Mouse (Mus musculus) CH12.LX (cell line): ENCODE data around the gene Usp12. TPM values are rescaled to one million over a fixed set of nuclear protein-coding genes. Genes with fewer than 3 reads are reported as not detected.

Source experiments
- DNase-seq: peaks from one replicate; pipeline ENCODE4 v3.0.0-alpha.2; 2013; ENCODE audit errors: extremely low read depth
- H3K27ac ChIP-seq: 2 replicates; pipeline ENCODE4 v1.5.1; 2012; ENCODE audit warnings: low read depth, mild to moderate bottlenecking, control low read depth, moderate library complexity; ENCODE audit not compliant: insufficient read depth
- H3K27me3 ChIP-seq: replicated peaks from 2 replicates; pipeline ENCODE3; 2012; ENCODE audit warnings: inconsistent platforms
- H3K36me3 ChIP-seq, 2 experiments: replicated peaks in 1 of 2; 2 replicates each; pipeline versions ENCODE3 to v1.6.1; 2012; ENCODE audit warnings: inconsistent platforms in 1 of 2, low read length in 1 of 2, mild to moderate bottlenecking in 1 of 2, mixed read lengths in 1 of 2, moderate library complexity in 1 of 2; ENCODE audit not compliant: control insufficient read depth in 1 of 2, insufficient read depth in 1 of 2
- H3K4me1 ChIP-seq, 2 experiments: 2 replicates each; pipeline ENCODE4 v1.6.1; 2012; ENCODE audit warnings: inconsistent platforms in 1 of 2, moderate library complexity in 1 of 2; ENCODE audit not compliant: insufficient read depth in 2 of 2, control insufficient read depth in 1 of 2
- H3K4me2 ChIP-seq: 2 replicates; pipeline ENCODE4 v1.6.1; 2012; ENCODE audit warnings: low read depth, mild to moderate bottlenecking, control low read depth; ENCODE audit not compliant: poor library complexity, insufficient read depth, severe bottlenecking
- H3K4me3 ChIP-seq, 3 experiments: fragments of 150-350 bp in 1 of 3; sonication (generic) in 1 of 3; replicated peaks in 1 of 3; 2 replicates each; pipeline versions ENCODE3 to v1.5.1; 2011 to 2012; ENCODE audit warnings: low read depth in 2 of 3, low read length in 2 of 3, mild to moderate bottlenecking in 2 of 3, moderate library complexity in 2 of 3, control low read depth in 1 of 3, improper control_type of control experiment in 1 of 3, inconsistent platforms in 1 of 3, mixed read lengths in 1 of 3; ENCODE audit not compliant: poor library complexity in 1 of 3
- H3K79me2 ChIP-seq: replicated peaks from 2 replicates; pipeline ENCODE4 v1.6.1; 2012; ENCODE audit warnings: mild to moderate bottlenecking, moderate library complexity; ENCODE audit not compliant: control insufficient read depth, poor library complexity, insufficient read depth, severe bottlenecking; ENCODE audit errors: extremely low read depth
- H3K9ac ChIP-seq: 2 replicates; pipeline ENCODE4 v1.6.1; 2012; ENCODE audit warnings: low read depth, mild to moderate bottlenecking, control low read depth, moderate library complexity; ENCODE audit not compliant: insufficient read depth
- H3K9me3 ChIP-seq: replicated peaks from 2 replicates; pipeline ENCODE3; 2012; ENCODE audit warnings: low read length, inconsistent platforms, mixed read lengths
- CHD1 ChIP-seq: IDR thresholded peaks from 2 replicates; pipeline ENCODE4 v1.6.1; 2012; ENCODE audit warnings: low read depth, low read length, improper control_type of control experiment, inconsistent platforms
- CTCF ChIP-seq, 2 experiments: IDR thresholded peaks in 1 of 2; conservative IDR thresholded peaks in 1 of 2; 2 replicates each; pipeline ENCODE4 v1.5.1; 2011 to 2012; ENCODE audit warnings: low read depth in 2 of 2, low read length in 2 of 2, improper control_type of control experiment in 1 of 2, inconsistent platforms in 1 of 2, mild to moderate bottlenecking in 1 of 2, moderate library complexity in 1 of 2
- E2F4 ChIP-seq: IDR thresholded peaks from 2 replicates; pipeline ENCODE4 v1.6.1; 2011; ENCODE audit warnings: low read depth, low read length, improper control_type of control experiment; ENCODE audit not compliant: insufficient replicate concordance
- ELF1 ChIP-seq: IDR thresholded peaks from 2 replicates; pipeline ENCODE4 v1.6.1; 2014; ENCODE audit warnings: low read depth, mild to moderate bottlenecking, inconsistent platforms, low read length, improper control_type of control experiment
- EP300 ChIP-seq: IDR thresholded peaks from 2 replicates; pipeline ENCODE4 v1.6.1; 2011; ENCODE audit warnings: low read length, improper control_type of control experiment
- GABPA ChIP-seq: IDR thresholded peaks from 2 replicates; pipeline ENCODE4 v1.6.1; 2012; ENCODE audit warnings: low read depth, low read length, improper control_type of control experiment, inconsistent platforms; ENCODE audit not compliant: insufficient replicate concordance
- JUN ChIP-seq: IDR thresholded peaks from 2 replicates; pipeline ENCODE4 v1.6.1; 2011; ENCODE audit warnings: low read depth, mild to moderate bottlenecking, low read length, improper control_type of control experiment, moderate library complexity; ENCODE audit not compliant: insufficient read depth
- JUND ChIP-seq: conservative IDR thresholded peaks from 2 replicates; pipeline ENCODE4 v1.6.1; 2011; ENCODE audit warnings: low read depth, low read length, improper control_type of control experiment
- KAT2A ChIP-seq: IDR thresholded peaks from 2 replicates; pipeline ENCODE4 v1.6.1; 2012; ENCODE audit warnings: low read length, improper control_type of control experiment, inconsistent platforms; ENCODE audit not compliant: insufficient replicate concordance
- MAFK ChIP-seq: IDR thresholded peaks from 2 replicates; pipeline ENCODE4 v1.6.1; 2011; ENCODE audit warnings: low read length, improper control_type of control experiment; ENCODE audit not compliant: insufficient replicate concordance
- MAX ChIP-seq: IDR thresholded peaks from 2 replicates; pipeline ENCODE4 v1.6.1; 2011; ENCODE audit warnings: low read length, improper control_type of control experiment
- MAZ ChIP-seq: IDR thresholded peaks from 2 replicates; pipeline ENCODE4 v1.6.1; 2012; ENCODE audit warnings: low read depth, mild to moderate bottlenecking, inconsistent platforms, low read length, improper control_type of control experiment, moderate library complexity
- MEF2A ChIP-seq: IDR thresholded peaks from 2 replicates; pipeline ENCODE4 v1.6.1; 2014; ENCODE audit warnings: low read depth, mild to moderate bottlenecking, inconsistent platforms, low read length, improper control_type of control experiment, borderline replicate concordance
- MXI1 ChIP-seq: IDR thresholded peaks from 2 replicates; pipeline ENCODE4 v1.6.1; 2011; ENCODE audit warnings: mild to moderate bottlenecking, low read depth, low read length, improper control_type of control experiment
- MYC ChIP-seq: IDR thresholded peaks from 2 replicates; pipeline ENCODE4 v1.6.1; 2011; ENCODE audit warnings: low read depth, mild to moderate bottlenecking, improper control_type of control experiment, low read length
- NRF1 ChIP-seq: IDR thresholded peaks from 2 replicates; pipeline ENCODE4 v1.6.1; 2014; ENCODE audit warnings: low read depth, mild to moderate bottlenecking, inconsistent platforms, low read length, improper control_type of control experiment, moderate library complexity
- POLR2A ChIP-seq: IDR thresholded peaks from 2 replicates; pipeline ENCODE4 v1.6.1; 2011; ENCODE audit warnings: low read depth, mild to moderate bottlenecking, improper control_type of control experiment, low read length
- RCOR1 ChIP-seq: conservative IDR thresholded peaks from 2 replicates; pipeline ENCODE4 v1.6.1; 2012; ENCODE audit warnings: low read depth, mild to moderate bottlenecking, inconsistent platforms, low read length, improper control_type of control experiment
- SMC3 ChIP-seq: IDR thresholded peaks from 2 replicates; pipeline ENCODE4 v1.6.1; 2011; ENCODE audit warnings: low read depth, low read length, improper control_type of control experiment
- TBP ChIP-seq: conservative IDR thresholded peaks from 2 replicates; pipeline ENCODE4 v1.6.1; 2011; ENCODE audit warnings: low read depth, low read length, improper control_type of control experiment
- TCF12 ChIP-seq: IDR thresholded peaks from 2 replicates; pipeline ENCODE4 v1.6.1; 2014; ENCODE audit warnings: low read depth, mild to moderate bottlenecking, inconsistent platforms, low read length, improper control_type of control experiment
- USF1 ChIP-seq: IDR thresholded peaks from 2 replicates; pipeline ENCODE4 v1.6.1; 2014; ENCODE audit warnings: low read depth, mild to moderate bottlenecking, inconsistent platforms, low read length, improper control_type of control experiment
- ZMIZ1 ChIP-seq: IDR thresholded peaks from 2 replicates; pipeline ENCODE4 v1.6.1; 2012; ENCODE audit warnings: low read depth, mild to moderate bottlenecking, inconsistent platforms, low read length, improper control_type of control experiment
- dilution Hi-C: fragments of 300-500 bp; cut with MboI; formaldehyde crosslinking; loops from 2 replicates; pipeline ENCODE4 v1.14.3; 2020; ENCODE audit warnings: low sequenced_read_pairs; ENCODE audit not compliant: extremely low pct_unique_long_range_greater_than_20kb, extremely low pct_ligation_motif_present
- in situ Hi-C: fragments of 300-500 bp; cut with MboI; formaldehyde crosslinking; loops from 3 replicates; pipeline ENCODE4 v1.14.3; 2019; ENCODE audit warnings: low sequenced_read_pairs, low pct_ligation_motif_present, low pct_unique_long_range_greater_than_20kb, mixed read lengths
- polyA plus RNA-seq: library from polyadenylated mRNA; unstranded; fragments of >175 nt; gene quantifications from 2 replicates; pipeline ENCODE4 v1.2.1, GENCODE M21; 2012; ENCODE audit warnings: low read depth; ENCODE audit not compliant: insufficient read length
- total RNA-seq, 2 experiments: library from RNA; depleted of rRNA; stranded (reverse); fragments of 300-350 nt in 1 of 2; fragments of >200 nt in 1 of 2; gene quantifications; 2 replicates each; pipeline ENCODE4 v1.2.3; 2012 to 2014

Gene Usp12
- total and polyA plus RNA-seq, 3 experiments, result 7.8 to 17.8 (median 10.1) TPM

DNA sequence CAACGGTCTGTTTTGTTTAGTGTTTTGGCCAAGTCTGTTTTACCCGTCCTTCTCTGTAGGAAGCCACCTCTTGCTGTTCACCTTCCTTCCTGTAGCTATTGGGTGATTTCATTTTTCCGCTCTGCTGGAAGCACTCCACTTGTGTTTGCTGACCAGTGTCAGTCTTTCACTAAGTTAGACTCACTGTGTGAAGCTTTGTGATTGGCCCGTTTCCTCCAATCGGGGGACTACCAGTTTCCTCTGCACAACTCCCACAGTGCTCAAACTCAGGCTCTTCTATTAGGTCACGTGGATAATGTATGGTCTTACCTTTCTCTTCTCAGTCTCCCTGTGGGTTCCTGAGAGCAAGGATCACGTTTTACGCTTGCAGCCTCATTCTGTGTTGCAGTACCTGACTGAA is 34.7 kb upstream of the Usp12 start (continued):
- TF ChIP-seq MXI1, result no peak; the same call in 1 of the 2 replicates
- no peak; the same call in 1 of the 2 replicates for TF ChIP-seq MAX
- TF ChIP-seq POLR2A, result peak; percentile 74
- no peak for TF ChIP-seq NRF1
- TF ChIP-seq RCOR1, result no peak
- peak; percentile 18; the same call in 1 of the 2 replicates for TF ChIP-seq JUN
- TF ChIP-seq CTCF (conservative IDR thresholded peaks at IDR 0.05 in 1 of 2, IDR thresholded peaks at IDR 0.05 in 1 of 2; ENCODE audit: low read depth in 2 of 2, low read length in 2 of 2), result no peak
- no peak for TF ChIP-seq MAZ
- no peak for TF ChIP-seq E2F4
- TF ChIP-seq TCF12, result peak; percentile 72
- no peak for TF ChIP-seq EP300
- peak; percentile 85; the same call in 1 of the 2 replicates for TF ChIP-seq MYC
- no peak for TF ChIP-seq CHD1
- TF ChIP-seq USF1, result peak; percentile 70
- TF ChIP-seq JUND, result no peak
- TF ChIP-seq ELF1, result peak; percentile 53
- TF ChIP-seq SMC3, result no peak
- TF ChIP-seq TBP, result peak; percentile 88
- TF ChIP-seq, all 38 proteins: peak for 10

GRCm38 (mm10) chr5:146823005-146823404 is 28.2 kb upstream of the Usp12 start:
- Histone ChIP-seq H3K27ac (no peak overlapping the region), H3K4me1 (peaks cover 0 to 13% of the 10 kb centered on the region in 2 experiments; a peak in 1 of 4 replicates), H3K36me3 (no peaks in the 10 kb centered on the region), H3K9me3 (no peaks in the 10 kb centered on the region), H3K4me2 (no peak overlapping the region), H3K9ac (no peak overlapping the region), H3K79me2 (no peaks in the 10 kb centered on the region), H3K27me3 (no peaks in the 10 kb centered on the region), H3K4me3 (no peak overlapping the region)
- dilution Hi-C loops (no loop called here), in situ Hi-C loops (no loop called here)
- DNase-seq, result no peak
- TF ChIP-seq TBP (no peak), ZMIZ1 (no peak), KAT2A (no peak), JUND (no peak), EP300 (no peak), MEF2A (no peak), NRF1 (no peak), MAX (no peak), MAFK (no peak), GABPA (no peak)
